Mouse (Mus musculus) left cerebral cortex, adult 11 months (tissue): ENCODE results near the gene Aig1.

Source experiments
- DNase-seq: peaks from one replicate; pipeline ENCODE4 v3.0.0; 2022; ENCODE audit warnings: low spot score

Gene Aig1

DNA sequence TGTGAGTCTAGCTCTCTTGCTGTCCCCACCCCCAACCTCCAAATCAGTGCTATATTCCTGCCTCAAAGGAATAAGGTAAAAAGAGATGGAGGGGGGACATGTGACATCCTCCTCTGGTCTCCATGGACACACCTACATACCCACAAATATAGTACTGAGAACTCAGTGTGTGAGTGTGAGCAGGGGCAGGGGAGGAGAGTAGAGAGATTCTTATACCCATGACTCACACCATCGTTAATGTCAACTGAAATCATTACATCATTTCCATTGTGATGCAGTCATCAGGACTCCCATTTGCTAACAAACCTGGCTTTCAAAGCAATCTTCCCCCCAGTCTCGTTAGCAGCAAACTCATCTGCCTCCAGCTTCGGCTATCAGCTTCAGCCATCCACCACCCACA, 92.8 kb downstream of the Aig1 start:
- DNase-seq = no peak

DNA sequence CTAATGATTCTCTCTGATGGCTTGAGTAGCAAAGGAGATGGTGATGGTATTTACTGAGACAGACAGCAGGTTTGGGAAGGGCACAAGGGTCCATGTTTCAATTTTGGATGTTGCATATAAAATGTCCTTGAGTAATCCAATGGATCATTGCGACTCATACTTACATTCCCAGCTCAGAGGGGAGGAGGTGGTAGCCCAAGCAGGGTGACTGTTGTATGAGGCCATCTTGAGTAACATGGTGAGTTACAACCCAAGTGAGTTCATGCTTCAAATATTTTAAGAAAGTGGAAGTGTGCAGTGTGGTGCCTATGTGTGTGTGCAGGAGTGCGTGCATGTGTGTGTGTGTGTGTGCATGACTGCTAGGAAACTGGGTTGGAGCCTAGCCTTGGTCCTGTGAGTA, 93.4 kb downstream of the Aig1 start:
- DNase-seq = no peak

DNA sequence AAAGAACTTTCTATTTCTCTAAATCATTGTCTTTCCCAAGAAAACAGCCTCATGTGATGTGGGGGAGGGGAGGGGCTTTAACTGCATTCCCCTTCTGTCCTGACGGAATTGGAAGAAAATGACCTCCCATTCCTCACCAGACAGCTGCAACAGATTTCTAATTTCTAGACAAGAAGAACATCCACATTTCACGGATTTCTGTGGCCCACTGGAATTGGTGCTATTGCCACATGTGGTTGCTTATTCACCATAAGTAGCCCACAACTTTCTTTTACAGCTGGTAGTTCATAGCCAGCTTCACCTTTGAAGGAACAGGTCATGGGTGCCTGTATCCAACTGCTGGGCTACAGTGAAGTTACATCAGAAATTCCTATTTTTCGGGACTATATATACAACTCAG, 93.9 kb downstream of the Aig1 start:
- DNase-seq = no peak

DNA sequence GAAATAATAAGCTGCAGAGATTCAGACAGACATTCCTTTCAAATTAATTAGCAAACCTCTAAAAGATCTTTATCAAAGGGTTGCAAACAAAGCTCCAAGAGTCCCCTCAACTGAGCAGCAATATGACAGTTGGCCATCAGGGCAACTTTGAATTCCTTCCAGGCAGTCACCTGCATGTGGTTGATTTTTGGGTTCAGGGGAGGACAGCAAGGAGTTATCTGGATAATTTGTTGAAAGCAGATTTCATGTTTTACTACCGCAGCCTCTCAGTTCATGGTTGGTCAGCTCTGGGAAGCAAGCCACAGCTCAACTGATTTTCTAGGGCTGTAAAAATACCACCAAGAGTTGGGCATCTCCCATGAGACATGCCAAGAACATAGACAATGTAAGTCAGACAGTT, 98.1 kb downstream of the Aig1 start:
- no peak for DNase-seq

DNA sequence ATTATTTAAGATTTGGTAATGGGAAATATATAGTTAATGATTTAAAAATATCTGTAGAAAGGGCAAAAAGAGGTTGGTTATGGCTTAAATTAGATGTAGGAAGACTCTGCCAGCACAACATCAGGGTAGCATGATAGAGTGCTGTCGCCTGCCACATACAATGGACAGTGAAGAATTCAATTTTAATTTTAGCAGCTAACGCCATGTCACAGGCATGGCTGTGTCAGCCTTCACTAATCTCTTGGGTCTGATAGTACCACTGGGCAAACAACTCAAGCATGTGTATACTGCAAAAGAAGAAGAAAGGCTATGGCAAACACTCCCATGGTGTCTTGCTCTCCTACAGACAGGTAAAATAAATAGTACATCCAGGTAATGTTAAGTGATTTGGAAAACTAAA, 99.0 kb downstream of the Aig1 start:
- no peak for DNase-seq

DNA sequence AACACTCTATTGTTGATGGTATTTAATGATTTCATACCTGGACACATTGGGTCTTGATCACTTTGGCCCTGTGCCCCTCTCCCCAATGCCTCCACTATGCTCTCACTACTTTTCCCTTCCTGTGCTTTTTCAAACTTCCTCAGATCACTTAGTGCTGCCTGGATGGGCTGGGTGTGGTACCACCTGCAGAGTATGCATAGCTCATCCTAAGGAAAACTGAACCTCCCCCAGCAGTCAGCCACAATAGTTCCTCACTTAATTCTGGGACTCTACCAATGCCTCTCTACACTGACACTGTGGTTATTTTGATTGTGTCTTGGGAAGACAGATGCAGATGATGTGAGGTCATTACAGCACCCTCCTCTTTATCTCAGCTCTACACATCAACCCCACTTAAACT, 99.9 kb downstream of the Aig1 start:
- DNase-seq = no peak

DNA sequence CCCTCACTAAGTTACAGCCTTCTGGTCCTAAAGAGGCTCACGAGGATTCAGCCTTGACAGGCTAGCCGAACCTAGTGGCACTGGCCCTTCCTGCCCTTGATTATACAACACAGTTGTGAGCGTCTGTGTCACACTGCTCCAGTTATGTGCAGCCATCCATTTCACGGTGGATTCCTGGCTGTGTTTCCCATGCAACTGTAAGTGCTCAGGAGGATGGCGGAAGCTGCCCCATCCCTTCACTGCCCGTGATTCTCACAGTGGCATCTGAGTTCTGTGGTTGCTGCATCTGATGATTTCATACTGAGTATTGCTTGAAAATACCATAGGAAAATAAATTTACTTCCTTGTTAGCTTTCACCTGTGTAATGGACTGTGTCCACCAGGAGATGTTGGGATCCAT, 101.7 kb downstream of the Aig1 start:
- DNase-seq = no peak

DNA sequence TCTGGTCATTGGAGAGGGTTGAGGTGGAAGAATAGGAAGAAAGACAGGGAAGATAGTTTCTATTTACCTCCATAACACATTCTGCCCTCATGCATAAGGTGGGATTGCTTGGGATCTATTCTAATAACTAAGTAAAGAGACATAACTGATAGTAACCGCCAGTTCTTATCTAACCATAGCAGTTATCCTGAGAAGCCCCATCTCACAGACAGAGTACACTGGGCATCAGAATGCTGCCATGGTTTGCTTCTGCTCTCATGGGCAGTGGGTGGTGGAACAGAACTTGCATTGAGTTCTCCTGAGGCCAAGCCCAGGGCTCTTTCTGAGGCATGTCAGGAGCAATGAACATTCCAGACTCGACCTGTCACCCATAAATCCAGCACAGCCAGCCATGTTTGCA, 105.6 kb downstream of the Aig1 start:
- DNase-seq = no peak

DNA sequence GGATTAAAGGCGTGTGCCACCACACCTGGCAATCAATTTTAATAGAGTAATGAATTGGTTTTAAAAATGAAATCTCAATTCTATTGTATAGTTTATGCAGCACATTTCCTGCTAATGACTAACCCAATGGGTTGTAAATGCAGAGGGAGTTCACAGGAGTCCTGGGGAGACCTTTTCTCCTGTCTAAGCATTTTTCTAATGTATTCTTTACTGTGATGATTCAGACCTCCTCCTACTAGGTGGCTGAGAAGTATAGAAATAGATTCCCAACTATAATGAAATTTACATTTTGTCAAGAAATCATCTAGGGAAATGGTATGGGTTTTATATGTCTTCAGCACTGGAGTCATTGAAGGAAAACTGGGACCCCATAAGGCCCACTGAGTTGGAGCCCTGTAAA, 114.1 kb downstream of the Aig1 start:
- no peak for DNase-seq

DNA sequence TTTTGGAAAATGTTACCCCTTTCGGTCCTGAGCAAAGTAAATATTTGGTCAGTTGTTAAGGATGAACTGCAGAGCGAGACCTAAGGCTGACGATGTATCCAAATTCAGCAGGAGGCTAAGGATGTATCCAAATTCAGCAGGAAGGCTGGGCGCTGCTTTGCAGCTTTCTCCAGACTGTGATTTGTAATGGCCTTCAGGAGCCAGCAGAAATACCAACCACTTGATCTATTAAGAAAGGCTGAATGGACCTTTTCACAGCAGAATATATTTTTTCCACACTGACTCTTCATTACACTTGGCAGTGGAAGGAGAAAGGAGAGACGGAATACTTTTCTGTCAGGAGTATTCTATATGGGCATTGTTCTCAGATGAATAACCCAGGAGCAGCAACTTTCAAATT, 115.0 kb downstream of the Aig1 start:
- DNase-seq = no peak

DNA sequence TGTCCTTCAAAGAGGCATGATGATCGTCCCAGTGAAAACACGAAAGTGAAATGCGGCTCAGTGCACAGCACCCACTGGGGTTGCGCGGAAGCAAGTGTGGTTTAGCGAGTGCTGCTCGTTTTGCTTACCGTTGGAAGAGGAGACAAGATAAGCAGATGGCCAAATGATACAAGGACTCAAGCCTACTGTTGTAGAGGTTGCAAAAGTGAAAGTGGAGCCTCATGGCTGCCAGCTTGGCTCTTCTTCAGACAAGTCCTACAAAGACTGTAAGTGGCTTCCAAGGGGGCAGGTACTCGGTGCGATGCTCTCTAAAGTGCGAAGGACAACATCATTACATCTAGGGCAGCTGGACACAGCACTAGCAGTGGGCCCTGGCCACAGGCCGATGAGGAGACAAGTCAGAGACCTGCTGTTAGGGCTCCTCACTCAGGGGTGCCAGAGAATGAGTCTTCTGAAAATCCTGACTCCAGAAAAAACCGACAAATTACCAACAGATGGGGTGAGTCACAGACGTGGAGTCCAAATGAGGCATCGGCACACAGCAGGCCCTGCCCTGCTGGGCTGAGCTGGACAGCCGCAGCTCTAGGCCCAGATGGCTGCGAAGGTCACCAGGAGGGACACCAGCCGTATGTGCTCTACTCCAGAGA, 129.2 kb downstream of the Aig1 start:
- DNase-seq = no peak

DNA sequence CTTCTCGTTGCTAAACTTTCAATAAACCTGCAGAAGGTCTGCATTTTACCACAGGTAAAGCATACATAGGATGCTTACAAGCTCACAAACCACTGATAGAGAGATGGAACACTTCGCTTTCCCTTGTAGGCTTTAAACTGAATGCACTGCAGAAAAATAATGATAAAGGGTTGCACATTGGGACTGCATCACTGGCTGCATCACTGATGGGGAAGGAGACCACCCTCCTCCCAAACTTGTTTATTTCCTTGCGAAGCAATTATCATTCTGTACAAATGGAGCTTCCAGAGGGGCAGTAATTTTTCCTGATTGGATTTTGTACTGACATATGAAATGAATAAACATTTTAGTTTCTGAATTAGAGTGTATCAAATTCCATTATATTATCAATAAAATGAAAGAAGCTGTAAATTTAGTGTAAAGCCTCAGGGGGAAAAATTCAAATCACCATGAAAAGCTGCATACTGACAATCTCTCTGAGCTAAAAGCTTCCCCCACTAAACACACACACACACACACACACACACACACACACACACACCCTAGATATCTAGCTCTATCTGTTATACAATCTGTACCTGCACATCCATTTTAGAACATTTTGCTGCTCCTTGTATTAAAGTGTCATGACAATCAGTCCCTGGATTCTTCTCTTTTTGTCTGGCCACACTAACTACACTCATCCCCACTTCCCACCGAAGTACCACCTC, 138.6 kb downstream of the Aig1 start:
- DNase-seq = no peak

DNA sequence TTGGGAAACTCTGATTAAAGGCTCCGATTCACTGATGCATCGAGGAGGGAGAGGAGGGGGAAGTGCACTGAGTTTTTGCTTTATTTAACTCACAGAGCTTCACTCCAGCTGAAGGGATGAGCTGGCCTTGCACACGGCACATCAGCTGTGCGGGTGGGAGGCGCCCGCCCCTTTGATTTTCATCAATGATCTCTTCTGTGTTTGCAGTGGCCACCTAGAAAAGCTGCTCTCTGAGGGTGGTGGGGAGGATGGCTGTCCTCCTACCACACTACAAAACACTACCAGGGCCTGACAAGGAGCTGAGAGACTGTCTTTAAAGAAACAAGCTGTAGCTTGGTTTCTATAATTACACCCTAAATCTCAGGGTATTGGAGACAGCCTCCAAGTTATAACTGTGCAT, 141.1 kb downstream of the Aig1 start:
- DNase-seq = peak; percentile 58

DNA sequence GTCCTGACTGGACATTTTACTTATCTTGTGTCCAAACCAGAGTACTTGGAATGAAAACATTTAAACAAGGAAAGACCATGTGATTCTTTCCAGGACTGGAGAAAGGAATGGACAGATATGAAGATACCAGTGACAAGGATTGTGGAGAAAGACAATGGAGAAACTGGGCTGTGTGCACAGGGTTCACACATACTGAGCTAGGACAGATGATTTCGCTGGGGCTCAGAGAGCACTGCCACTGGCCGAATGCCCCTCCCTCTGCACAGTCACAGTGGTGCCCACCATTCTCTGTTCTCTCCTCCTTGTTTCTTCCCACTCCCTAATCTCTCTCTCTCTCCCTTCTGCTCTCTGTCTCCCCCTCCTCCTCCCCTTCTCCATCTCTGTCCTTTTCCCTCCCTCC, 142.6 kb downstream of the Aig1 start:
- no peak for DNase-seq

DNA sequence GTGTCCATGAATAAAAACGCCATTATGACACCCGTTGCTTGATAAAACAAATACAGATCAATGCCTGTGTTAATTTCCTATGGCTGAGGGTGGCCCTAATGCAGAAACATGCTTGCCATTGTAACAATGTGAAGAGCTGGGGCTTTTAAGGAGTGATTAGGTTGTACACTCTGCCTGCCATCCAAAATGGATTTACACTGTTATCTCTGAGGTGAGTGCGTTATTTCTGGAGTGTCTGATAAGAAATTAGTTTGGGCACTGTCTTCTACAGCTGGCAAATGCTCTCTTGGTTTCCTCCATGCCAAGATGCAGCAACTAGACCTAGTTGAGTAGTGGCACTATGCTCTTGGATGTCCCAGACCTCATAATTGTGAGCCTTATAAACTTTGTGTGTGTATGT, 143.5 kb downstream of the Aig1 start:
- DNase-seq = no peak

DNA sequence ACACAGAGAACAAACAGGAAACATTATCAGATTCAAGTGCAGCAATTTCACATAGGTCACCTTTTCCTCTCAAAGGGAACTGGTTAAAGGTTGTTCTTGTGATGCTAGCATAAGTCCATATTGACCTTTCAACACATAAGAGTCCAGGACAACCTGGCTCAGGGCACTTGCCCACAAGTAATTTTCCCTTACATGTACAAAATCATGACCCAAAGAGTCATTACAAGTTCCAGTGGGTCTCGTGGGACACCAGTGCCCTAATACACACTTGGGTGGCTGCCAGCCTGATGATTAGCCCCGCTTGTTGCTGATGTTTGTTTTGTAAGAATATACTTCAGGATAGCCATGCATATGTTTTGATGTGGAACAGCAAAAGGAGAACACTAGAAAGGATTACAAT, 152.6 kb downstream of the Aig1 start:
- no peak for DNase-seq

DNA sequence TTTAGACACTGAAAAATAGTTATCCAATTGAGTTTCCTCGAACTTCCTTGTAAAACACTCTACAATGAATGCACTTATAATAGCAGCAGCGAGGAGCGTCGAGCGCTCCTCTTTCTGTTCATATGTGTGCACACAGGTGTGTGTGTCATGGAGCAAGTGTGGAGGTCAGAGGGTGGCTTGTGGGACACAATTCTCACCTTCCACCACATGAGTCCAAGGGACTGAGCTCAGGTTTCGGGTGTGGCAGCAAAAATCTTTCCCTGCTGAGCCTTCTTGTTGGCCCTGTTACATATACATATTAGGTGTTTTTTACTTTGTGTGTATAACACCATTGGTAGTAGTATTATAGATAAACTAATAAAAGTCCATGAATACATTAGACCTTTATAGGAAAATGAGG, 153.2 kb downstream of the Aig1 start:
- DNase-seq = no peak

DNA sequence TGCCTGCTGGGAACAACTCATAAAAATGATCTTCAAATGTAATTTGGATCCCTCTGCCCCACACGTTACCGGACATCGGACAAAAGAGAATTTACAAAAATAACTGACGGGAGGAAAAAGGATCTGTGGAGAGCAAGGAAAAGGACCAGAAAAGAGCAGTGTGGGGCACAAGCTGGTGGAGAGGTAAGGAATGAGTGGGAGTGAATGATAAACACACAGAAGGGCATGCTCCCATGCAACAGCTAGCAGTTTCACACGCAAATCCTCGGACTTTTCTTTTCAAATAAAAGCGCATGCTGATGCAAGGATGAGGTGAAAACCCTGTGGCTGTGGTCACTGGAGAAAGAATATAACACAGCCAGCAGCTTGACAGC, 153.9 kb downstream of the Aig1 start:
- DNase-seq = no peak

DNA sequence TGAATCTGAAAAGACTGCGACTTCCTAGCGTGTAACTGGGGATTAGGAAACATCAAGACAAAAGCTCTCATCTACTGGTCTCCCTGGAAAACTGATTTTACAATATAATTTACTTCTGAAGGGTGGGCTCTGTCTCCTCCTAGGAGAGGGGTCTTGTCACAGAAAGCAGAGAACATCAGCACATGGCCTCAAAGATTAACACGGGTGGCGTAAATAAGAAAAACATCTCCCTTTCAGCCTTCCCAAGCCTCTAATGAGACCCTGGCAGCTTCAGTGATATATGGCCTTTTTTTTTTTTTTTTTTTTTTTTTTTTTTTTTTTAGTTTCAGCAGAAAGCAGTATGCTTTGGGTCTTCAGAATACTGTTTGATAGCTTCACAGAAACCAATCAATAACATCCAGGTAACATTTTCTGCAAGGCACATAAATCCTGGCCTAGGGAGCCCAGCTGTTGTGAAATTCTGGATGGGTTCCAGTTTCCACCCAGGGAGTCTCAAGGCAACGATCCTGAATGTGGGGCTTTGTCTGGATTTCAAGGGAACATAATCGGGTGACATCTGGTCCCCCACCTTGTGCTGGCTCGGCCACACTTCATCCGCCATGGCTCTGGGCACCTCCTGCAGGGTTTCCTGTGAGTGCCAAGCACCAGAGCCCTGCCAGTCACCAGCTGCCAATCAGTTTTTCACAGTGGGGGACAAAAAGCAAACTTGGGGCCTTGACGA, 154.4 kb downstream of the Aig1 start:
- no peak for DNase-seq

DNA sequence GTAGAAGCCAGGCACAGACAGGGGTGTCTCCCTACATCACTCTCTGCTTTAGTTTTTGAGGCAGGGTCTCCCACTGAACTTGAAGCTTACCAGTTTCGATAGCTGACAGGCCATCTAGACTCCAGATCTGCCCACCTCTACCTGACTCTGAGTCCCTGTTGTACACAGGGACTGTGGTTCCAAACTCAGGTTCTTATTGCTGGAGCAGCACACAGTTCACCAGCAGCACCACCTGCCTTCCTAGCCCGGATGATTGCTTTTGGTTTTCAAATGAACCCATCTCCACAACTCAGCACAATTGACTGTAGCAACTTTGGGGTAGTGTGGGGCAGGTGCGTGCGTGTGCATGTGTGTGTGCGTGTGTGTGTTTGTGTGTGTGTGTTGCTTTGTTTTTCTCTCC, 155.1 kb downstream of the Aig1 start:
- DNase-seq = no peak

DNA sequence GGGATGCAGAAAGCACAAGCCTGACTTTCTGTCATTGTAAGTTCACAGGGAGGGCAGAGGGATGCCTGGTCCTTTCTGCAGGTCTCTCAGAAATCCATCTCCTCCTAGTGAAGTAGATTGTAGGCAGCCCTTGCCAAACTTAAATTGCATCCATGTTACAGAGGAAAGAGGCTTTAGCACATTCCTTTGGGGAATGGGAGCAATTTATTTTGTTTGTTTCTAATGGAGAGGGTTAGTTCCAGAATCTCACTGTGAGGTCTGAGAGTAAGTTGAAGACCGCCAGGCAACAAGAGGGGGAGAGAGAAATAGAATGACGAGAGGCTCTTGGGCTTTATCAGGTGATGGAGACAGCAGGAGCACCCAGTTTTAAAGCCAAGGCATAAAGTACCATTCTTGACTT, 155.7 kb downstream of the Aig1 start:
- no peak for DNase-seq

DNA sequence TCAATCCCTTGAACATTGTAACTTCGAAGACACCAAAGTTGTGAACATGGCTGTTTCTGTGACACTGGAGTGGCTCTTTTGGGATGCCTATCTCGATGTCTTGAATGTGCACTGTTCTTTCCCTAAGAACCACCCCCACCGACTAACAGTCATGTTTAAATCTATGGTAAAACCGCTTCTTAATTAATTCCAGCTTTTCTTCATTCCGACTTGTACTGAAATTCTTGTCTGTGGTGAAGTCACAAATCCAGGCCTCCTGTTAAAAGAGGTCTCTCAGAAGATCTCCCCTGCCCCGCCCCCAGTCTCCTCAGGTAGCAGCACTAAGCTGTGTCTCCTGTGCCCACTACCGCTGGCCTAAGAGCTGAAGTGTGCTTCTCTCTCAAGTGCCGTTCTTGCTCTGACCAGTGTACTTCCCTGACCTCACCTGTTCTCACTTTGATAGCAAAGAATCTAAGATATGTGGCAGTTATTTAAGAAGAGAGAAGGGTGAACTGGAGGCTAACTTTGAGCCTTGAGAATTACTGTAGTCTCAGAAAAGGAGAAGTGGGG, 157.4 kb downstream of the Aig1 start:
- no peak for DNase-seq

DNA sequence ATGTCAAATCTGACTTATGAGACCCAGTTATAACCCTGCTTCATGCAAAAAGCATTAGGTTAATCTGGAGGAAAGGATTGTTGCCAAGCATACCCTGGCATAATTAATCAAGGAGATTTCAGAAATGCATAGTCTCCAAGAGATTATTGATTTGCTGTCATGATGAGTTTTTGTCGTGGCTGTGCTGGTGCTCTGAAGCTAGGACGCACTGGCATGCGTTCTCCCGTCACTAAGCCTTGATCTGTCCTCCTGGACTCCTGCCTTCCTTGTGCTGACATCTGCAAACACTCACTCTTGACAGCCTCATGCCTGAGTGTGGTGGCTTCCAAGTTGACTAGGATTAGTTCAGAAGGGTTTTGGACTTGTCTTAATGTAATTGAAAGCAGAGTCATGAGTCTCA, 163.0 kb downstream of the Aig1 start:
- DNase-seq = no peak
